Mouse (Mus musculus): Measurements from ENCODE around the gene Opn4. TPM values are rescaled to one million over a fixed set of nuclear protein-coding genes. Genes with fewer than 3 reads are reported as not detected.

Opn4 gene
- polyA plus RNA-seq, 1 experiment from 2014 or later: not detected

GRCm38 (mm10) chr14:34586871-34587270 is 13.1 kb downstream of the Opn4 start:
- Histone ChIP-seq H3K4me3 (ENCODE audit: low read depth, low read length) (no peak overlapping the region), H3K4me1 (ENCODE audit: control insufficient read depth, insufficient read depth, low read length) (no peaks in the 10 kb centered on the region), H3K9ac (replicated peaks; ENCODE audit: low read depth, low read length) (no peak overlapping the region), H3K27me3 (ENCODE audit: control insufficient read depth, insufficient read depth, low read length) (no peaks in the 10 kb centered on the region), H3K4me2 (ENCODE audit: low read depth, low read length) (no peak overlapping the region), H3K36me3 (ENCODE audit: control insufficient read depth, insufficient read depth, low read length) (no peaks in the 10 kb centered on the region), H3K9me3 (ENCODE audit: control insufficient read depth, low read length) (no peaks in the 10 kb centered on the region), H3K27ac (ENCODE audit: low read depth, low read length) (no peak overlapping the region)
- no peak for ATAC-seq (ENCODE audit: low read depth)
- WGBS: 84% methylated on average over 3 of the region's 3 CpGs

DNA sequence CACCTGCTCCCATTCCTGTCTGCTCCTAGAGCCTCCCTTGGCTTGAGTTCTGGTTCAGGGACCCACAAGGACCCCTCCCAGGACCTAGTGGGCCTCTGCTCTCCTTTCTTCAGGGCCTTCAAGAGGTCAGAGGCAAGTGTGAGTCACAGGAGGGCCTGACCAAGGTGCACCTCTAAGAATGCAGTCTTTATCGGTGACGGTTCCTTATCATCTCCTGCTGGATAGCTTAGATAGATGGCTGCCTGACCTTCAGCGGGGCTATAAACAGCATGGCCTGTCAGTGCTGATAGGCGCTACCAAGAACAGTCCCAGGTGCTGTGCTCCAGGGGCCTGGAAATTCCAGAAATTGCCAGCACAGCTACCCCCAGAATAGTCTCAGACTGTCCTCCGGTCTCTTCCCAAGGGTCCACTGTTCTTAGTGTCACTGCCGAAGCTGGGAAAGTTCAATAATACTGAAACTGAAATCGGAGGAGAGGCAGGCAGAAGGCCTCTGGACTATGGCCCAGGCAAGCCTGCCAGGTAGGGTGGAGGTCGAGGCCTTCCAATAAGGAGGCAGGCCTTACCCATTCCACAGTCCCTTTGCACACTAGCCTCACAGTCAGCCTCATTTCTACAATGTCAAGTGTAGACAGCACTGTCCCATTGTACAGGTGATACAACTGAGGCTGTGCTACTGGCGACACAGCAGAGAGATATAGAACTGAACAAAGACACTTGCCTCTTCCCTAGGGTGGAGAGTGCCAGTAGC is 14.4 kb downstream of the Opn4 start:
- H3K4me2 ChIP-seq (ENCODE audit: low read depth, low read length): no peak overlapping the region
- no peak overlapping the region for H3K4me3 ChIP-seq (ENCODE audit: low read depth, low read length)
- H3K27ac ChIP-seq (ENCODE audit: low read depth, low read length): no peak overlapping the region
- no peak overlapping the region for H3K9ac ChIP-seq (replicated peaks; ENCODE audit: low read depth, low read length)
- H3K36me3 ChIP-seq (ENCODE audit: control insufficient read depth, insufficient read depth, low read length): no peaks in the 10 kb centered on the region
- ATAC-seq (ENCODE audit: low read depth): no peak
- no peaks in the 10 kb centered on the region for H3K9me3 ChIP-seq (ENCODE audit: control insufficient read depth, low read length)
- H3K4me1 ChIP-seq (ENCODE audit: control insufficient read depth, insufficient read depth, low read length): no peaks in the 10 kb centered on the region
- 88% methylated on average over 9 of the region's 9 CpGs for WGBS
- no peaks in the 10 kb centered on the region for H3K27me3 ChIP-seq (ENCODE audit: control insufficient read depth, insufficient read depth, low read length)

DNA sequence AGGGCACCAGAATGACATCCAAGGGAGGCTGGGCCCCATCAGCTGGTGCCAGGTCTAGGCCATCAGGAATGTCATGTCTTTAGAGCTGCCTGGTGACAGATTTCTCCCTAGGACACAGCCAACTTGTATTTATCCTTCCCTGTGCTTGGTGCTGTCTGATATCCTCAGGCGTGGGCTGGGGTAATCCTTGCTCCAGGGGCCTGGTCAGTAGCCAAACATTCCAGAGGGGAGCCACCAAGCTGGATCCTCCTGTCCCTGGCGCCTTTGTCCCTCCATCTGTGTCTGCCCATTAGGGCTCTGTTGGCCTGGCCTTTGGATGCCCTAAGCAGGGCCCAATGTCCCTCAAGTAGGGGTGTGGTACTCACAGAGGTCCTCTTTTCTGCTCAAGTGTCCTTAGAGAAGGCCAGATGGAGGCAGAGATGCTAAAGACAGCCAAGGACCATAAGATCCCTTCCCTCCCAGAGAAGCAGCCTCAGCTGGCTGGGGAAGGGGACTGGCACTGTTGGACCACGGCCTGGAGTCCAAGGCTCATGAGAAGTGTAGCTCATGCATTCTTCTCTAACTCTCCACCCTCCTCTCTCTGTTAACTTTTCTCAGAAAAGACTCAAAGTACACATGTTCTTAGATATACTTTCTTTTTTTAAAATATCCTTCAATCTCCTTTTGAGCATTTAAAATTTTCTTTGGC is 17.1 kb downstream of the Opn4 start:
- no peak overlapping the region for H3K9ac ChIP-seq (replicated peaks; ENCODE audit: low read depth, low read length)
- H3K27ac ChIP-seq (ENCODE audit: low read depth, low read length): no peak overlapping the region
- H3K4me1 ChIP-seq (ENCODE audit: control insufficient read depth, insufficient read depth, low read length): no peaks in the 10 kb centered on the region
- no peaks in the 10 kb centered on the region for H3K9me3 ChIP-seq (ENCODE audit: control insufficient read depth, low read length)
- H3K36me3 ChIP-seq (ENCODE audit: control insufficient read depth, insufficient read depth, low read length): no peaks in the 10 kb centered on the region
- WGBS: 90% methylated on average over 3 of the region's 3 CpGs
- no peak overlapping the region for H3K4me3 ChIP-seq (ENCODE audit: low read depth, low read length)
- H3K4me2 ChIP-seq (ENCODE audit: low read depth, low read length): no peak overlapping the region
- no peaks in the 10 kb centered on the region for H3K27me3 ChIP-seq (ENCODE audit: control insufficient read depth, insufficient read depth, low read length)
- no peak for ATAC-seq (ENCODE audit: low read depth)

DNA sequence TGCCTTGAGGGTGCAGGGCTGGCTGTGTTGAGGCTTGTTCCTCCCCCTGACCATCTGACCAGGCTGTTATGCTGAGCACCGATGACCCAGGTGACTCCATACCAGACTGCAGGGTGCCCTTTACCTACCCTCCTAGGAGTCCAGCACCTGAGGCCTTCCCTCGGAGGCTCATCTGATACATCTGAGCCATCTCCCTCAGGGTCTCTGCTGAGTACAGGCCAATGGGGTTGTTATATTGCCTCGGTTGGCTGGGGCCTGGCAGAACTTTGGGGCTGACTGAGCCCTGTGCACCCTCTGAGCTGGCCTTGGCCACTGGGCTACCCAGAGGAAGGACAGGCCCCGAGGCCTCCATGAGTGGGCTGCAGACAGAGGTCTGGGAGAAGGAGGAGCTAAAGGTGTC is 23.1 kb downstream of the Opn4 start:
- Histone ChIP-seq H3K27me3 (ENCODE audit: control insufficient read depth, insufficient read depth, low read length) (no peaks in the 10 kb centered on the region), H3K4me3 (ENCODE audit: low read depth, low read length) (no peak overlapping the region), H3K9ac (replicated peaks; ENCODE audit: low read depth, low read length) (no peak overlapping the region), H3K4me1 (ENCODE audit: control insufficient read depth, insufficient read depth, low read length) (no peaks in the 10 kb centered on the region), H3K36me3 (ENCODE audit: control insufficient read depth, insufficient read depth, low read length) (no peaks in the 10 kb centered on the region), H3K9me3 (ENCODE audit: control insufficient read depth, low read length) (no peaks in the 10 kb centered on the region), H3K27ac (ENCODE audit: low read depth, low read length) (no peak overlapping the region), H3K4me2 (ENCODE audit: low read depth, low read length) (no peak overlapping the region)
- ATAC-seq (ENCODE audit: low read depth): no peak
- 76% methylated on average over 4 of the region's 4 CpGs for WGBS

GRCm38 (mm10) chr14:34574068-34574467 is 25.9 kb downstream of the Opn4 start:
- Histone ChIP-seq H3K4me3 (ENCODE audit: low read depth, low read length) (no peak overlapping the region), H3K9me3 (ENCODE audit: control insufficient read depth, low read length) (no peaks in the 10 kb centered on the region), H3K27ac (ENCODE audit: low read depth, low read length) (no peak overlapping the region), H3K36me3 (ENCODE audit: control insufficient read depth, insufficient read depth, low read length) (no peaks in the 10 kb centered on the region), H3K4me1 (ENCODE audit: control insufficient read depth, insufficient read depth, low read length) (no peaks in the 10 kb centered on the region), H3K27me3 (ENCODE audit: control insufficient read depth, insufficient read depth, low read length) (no peaks in the 10 kb centered on the region), H3K4me2 (ENCODE audit: low read depth, low read length) (no peak overlapping the region), H3K9ac (replicated peaks; ENCODE audit: low read depth, low read length) (no peak overlapping the region)
- WGBS: 39% methylated on average over 2 of the region's 2 CpGs
- ATAC-seq (ENCODE audit: low read depth): no peak

- no peak for ATAC-seq (ENCODE audit: low read depth)
- Histone ChIP-seq H3K9me3 (ENCODE audit: control insufficient read depth, low read length) (no peaks in the 10 kb centered on the region), H3K4me3 (ENCODE audit: low read depth, low read length) (no peak overlapping the region), H3K4me1 (ENCODE audit: control insufficient read depth, insufficient read depth, low read length) (no peaks in the 10 kb centered on the region), H3K9ac (replicated peaks; ENCODE audit: low read depth, low read length) (no peak overlapping the region), H3K27ac (ENCODE audit: low read depth, low read length) (no peak overlapping the region), H3K36me3 (ENCODE audit: control insufficient read depth, insufficient read depth, low read length) (no peaks in the 10 kb centered on the region), H3K27me3 (ENCODE audit: control insufficient read depth, insufficient read depth, low read length) (no peaks in the 10 kb centered on the region), H3K4me2 (ENCODE audit: low read depth, low read length) (no peak overlapping the region)
- WGBS: 76% methylated on average over 9 of the region's 9 CpGs
Measured at GRCm38 (mm10) chr14:34573348-34573913, 26.5 kb downstream of the Opn4 start.

DNA sequence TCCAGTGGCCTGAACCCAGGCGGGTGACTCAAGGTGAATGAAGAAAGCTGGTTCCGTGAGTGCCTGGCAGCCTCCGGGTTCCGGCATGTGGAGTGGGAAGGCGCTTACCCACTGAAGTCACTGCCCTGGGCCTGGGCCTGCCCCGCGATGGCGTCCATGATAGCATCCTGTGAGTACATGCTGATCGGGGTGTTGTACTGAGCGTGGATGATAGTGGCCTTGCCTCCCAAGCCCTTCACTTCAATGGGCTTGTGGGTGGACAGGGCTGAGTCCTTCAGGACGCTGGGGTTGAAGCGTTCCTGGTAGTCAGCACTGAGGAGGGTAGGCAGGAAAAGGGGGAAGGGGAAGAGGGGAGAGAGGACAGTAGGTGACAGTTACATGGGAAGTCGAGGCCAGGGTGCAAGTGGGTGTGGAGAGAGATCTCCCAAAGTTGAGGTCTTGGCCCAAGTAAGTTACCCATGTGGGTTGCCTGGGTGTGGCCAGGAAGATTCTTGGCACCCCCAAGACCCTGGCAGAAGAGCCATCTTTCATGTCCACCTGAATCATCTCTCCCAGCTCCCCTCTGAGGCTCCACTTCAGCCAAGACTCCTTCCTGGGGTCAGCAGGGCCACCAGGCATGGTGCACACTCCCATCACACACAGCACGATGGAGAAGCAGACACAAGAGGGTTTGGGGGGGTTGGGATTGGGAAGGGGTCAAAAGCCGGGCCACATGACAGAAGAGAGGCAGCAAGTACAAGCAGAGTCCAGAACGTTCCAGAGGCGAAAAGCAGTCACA is 28.1 kb downstream of the Opn4 start:
- Histone ChIP-seq H3K4me2 (ENCODE audit: low read depth, low read length) (no peak overlapping the region), H3K27me3 (ENCODE audit: control insufficient read depth, insufficient read depth, low read length) (no peaks in the 10 kb centered on the region), H3K36me3 (ENCODE audit: control insufficient read depth, insufficient read depth, low read length) (no peaks in the 10 kb centered on the region), H3K4me1 (ENCODE audit: control insufficient read depth, insufficient read depth, low read length) (no peaks in the 10 kb centered on the region), H3K27ac (ENCODE audit: low read depth, low read length) (no peak overlapping the region), H3K4me3 (ENCODE audit: low read depth, low read length) (no peak overlapping the region), H3K9ac (replicated peaks; ENCODE audit: low read depth, low read length) (no peak overlapping the region), H3K9me3 (ENCODE audit: control insufficient read depth, low read length) (no peaks in the 10 kb centered on the region)
- no peak for ATAC-seq (ENCODE audit: low read depth)
- 96% methylated on average over 17 of the region's 17 CpGs for WGBS

DNA sequence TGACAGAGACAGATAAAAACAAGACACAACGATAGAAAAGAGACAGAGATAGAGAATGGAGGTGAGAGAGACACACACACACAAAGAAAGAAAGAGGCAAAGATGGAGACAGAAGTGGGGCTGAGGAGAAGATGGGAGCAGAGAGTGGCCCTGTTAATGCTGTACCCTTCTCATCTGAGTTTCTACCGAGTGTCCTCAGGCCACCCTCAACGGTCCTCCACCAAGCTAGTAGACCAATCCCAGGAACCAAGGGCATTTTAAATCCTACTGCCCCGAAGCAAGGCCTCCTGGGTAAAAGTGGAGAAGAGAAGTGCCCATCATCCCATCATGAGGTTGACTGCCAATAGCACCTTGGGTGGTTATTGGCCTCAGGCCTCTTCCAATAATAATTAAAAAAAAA is 29.0 kb downstream of the Opn4 start:
- 91% methylated on average over 4 of the region's 4 CpGs for WGBS
- Histone ChIP-seq H3K4me1 (ENCODE audit: control insufficient read depth, insufficient read depth, low read length) (no peaks in the 10 kb centered on the region), H3K9me3 (ENCODE audit: control insufficient read depth, low read length) (no peaks in the 10 kb centered on the region), H3K4me2 (ENCODE audit: low read depth, low read length) (no peak overlapping the region), H3K27me3 (ENCODE audit: control insufficient read depth, insufficient read depth, low read length) (no peaks in the 10 kb centered on the region), H3K27ac (ENCODE audit: low read depth, low read length) (no peak overlapping the region), H3K9ac (replicated peaks; ENCODE audit: low read depth, low read length) (no peak overlapping the region), H3K4me3 (ENCODE audit: low read depth, low read length) (no peak overlapping the region), H3K36me3 (ENCODE audit: control insufficient read depth, insufficient read depth, low read length) (no peaks in the 10 kb centered on the region)
- ATAC-seq (ENCODE audit: low read depth): no peak
